Mouse (Mus musculus): Measurements from ENCODE around the gene Acaca.
"Not testable (repeated sequence)": the region's sequence is repeated elsewhere in the genome, so short reads cannot be mapped to it uniquely, and the experiment has no call there.

Gene Acaca

GRCm38 (mm10) chr11:84344522-84345236 lies 215.2 kb downstream of the Acaca start:
- DNase-seq, result no peak

DNA sequence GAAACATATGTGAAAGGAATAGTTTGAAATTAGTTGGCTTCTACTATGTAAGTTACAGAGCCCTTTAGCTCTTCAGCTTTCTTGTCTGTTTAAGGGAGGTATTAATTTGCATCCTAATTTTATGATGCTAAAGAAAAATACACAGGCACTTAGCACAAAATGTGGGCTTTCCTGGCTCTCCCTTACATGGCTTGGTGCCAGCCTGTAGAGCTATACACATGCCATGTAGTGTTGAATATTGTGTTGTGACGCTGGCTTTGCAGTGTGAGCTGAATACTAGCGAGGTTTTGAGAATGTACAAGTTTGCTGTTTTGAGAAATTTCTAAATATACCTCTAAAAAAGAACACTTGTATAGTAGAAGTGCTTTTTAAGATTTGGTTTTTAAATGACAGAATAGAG lies 218.3 kb downstream of the Acaca start:
- peak in 1 of 2 experiments; percentile 10 for DNase-seq

DNA sequence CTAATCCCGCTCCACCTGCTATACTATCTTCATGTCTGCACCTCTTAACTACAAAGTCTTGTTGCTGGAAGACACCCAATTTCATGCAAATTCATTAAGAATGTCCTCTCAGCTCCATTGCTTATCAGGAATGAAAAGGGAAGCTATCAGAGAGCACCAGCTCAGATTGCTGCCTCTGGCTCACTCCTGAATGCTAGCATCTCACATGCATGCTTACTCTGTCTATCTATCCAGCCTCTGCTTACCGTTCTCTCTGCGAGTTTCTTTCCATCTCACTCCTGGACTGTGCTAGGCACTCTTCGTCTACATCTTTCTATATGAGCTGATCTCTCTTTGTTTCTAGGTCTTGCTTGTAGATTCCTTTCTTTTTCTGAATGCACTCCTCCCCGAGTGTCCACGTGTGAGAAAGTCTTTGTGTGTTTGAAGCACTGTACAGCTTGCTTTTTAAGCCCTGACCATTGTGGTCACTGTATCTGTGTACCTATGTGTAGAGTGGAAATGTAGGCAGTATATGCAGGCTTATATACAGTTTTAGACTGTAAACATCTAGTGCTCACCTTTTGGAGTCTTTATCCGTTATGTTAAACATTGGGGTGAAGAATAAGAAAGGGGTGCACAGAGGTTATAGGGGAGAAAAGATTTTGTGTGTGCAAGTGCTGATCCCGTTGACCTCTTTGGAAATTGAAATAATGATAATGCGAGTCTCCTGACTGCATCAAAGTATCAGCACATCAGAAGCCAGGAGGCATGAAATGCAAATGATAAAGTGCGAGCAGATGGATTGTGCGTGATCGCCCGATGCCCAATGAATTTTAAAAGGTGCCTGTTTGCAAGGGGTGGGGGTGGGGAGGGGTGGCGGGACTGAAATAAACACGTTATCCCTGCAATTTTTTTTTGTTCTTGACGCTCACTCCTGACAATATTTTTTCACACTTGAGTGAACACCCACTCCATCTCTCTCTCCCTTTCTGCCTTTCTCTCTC lies 219.7 kb downstream of the Acaca start:
- no peak for DNase-seq

- no peak for DNase-seq
Measured at GRCm38 (mm10) chr11:84351150-84351549, 221.7 kb downstream of the Acaca start.

DNA sequence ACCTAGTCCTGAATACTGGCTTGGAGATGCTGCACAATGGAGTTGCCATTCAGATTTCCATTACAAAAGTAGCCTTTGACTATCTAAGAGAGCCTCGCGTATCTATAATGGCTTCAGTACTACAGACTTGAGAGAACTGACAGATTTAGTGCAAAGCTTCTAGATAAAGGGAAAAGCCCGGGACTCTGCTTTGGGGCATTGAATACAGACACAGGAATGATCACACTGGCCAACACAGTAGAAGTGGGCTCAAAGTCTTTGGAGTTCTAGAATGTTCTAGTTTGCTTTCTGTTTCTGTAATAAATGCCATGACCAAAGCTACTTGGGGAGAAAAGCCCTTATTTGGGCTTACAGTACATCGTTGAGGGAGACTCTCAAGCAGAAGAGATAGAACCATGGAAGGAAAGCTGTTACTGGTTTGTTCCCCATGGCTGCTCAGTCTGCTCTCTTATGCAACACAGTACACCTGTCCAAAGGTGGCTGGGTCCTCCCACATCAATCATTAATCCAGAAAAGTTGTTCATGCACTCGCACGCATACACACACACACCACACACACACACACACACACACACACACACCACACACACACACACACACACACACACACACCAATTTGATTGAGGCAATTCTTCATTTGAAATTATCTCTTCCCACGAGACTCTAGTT lies 223.7 kb downstream of the Acaca start:
- DNase-seq, result no peak

GRCm38 (mm10) chr11:84357304-84357703 lies 227.8 kb downstream of the Acaca start:
- no peak for DNase-seq

DNA sequence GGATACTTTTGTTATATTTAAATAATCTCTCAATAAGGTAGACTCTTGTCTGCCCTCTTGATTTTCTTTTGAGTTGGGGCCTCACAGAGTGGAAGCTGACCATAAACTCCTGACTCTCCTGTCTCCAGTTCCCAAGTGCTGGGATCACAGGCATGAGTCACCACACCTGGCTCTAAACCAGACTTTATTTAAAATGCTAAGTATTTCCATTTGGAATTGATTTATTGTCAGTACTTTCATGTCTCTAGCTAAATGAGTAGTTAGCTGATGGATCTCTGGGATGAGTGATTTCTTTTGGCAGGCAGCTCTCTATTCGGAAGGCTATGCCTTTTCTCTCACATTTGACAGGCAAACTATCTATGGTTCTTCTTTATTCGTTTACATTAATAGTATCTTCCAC lies 228.3 kb downstream of the Acaca start:
- DNase-seq, result no peak

- no peak for DNase-seq
Measured at GRCm38 (mm10) chr11:84361551-84361950, 232.1 kb downstream of the Acaca start.

DNA sequence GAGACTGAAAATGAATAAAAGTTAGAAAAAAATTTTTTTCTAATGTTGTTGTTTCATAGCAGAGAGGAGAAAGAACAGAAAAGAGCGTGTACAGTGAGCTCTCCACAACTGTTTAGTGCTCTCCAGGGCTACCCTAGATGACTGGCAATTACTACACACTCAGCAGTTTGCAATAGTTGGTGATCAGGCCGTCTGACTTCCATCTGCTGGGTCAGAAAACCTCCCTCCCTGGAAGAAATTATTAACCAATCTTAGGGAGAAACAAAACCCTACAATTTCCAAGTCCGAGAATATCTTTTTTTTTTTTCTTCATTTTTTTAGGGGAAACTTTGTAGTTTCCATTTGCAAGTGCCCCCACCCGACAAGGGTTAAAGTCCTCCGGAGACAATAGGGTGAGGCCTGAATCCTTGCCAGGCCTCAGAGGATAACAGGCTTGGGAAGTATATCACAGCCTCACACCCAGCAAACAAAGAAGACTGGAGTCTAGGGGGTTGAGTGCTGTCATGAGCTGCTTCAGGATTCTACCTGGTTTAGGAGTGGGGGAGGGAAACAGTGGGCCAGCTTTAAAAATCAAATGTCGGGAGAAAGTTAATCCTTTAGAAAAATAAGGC lies 233.3 kb downstream of the Acaca start:
- no peak for DNase-seq

DNA sequence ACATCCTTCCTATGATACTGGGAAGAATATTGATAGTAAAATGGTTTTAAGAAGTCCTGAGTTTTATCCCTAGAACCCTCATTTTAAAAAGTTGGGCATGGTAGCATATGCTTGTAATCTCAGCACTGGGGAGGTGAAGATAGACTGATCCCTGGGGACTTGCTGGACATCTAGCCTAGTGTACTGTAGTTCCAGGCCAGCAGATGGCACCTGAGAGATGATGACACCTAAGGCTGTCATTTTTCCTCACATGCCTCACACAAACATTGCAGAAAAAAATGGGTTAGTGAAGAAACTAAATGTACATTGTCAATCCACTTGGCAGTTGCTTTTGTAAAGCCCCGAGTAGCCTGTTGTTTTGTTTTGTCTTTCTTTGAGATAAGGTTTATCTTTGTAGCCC lies 235.8 kb downstream of the Acaca start:
- DNase-seq, result peak in 1 of 2 experiments; percentile 30

DNA sequence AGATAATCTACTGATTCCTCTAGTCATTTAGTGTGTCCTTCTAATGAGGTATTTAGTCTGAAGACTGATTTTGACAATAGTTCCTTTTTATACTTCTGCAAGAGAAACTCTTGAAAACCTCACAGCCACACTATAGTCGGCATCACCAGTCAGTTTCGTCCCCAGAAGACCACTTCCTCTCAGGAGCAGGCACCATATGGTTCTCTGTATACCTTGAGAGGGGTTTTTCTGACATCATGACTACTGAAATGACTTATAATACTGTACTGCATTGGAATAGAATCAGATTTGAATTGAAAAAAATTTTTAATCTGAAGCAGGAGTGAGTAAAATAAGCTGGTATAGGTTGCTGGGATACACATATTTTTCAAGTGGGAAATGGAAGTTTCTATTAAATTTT lies 239.4 kb downstream of the Acaca start:
- no peak for DNase-seq

- no peak for DNase-seq
Measured at GRCm38 (mm10) chr11:84373122-84373521, 243.7 kb downstream of the Acaca start.

GRCm38 (mm10) chr11:84375951-84376496 lies 246.6 kb downstream of the Acaca start:
- peak in 1 of 2 experiments; percentile 14 for DNase-seq

DNA sequence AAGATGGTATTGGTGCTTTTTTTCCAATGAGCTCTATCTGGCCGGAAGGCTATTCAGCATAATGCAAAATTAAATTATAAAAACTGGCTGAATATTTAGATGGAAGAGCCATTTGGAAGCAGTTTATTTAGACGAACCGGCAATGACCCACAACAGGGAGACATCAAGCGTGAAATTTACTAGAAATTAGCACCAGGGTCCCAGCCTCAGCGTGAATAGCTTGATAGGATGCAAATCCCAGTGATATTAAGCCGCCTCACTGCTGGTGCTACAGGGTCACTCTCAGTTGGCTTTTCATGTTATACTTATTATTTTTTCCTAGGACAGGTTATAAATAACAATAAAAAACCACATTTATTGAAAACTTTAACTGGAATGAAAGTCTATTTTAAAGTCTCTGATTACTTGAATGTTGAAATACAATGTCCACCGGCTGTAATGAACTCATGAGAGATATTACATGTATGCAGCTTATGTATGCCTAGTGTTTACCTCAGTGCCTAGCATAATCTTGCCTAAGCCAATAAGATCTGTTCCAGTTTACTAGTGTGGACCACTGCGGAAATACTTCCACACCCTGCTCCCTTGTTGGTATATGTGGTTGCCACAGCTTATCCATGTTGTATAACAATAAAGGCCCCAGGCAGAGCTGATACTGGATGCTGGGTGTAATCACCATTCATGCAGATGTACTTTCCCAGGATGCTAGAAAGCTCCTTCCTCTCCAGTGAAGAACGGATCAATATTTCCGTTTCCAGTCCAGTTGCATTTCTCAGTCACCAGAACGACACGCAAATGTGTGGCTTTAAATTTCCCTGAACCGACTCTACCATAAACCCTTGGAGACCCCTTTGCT lies 247.3 kb downstream of the Acaca start:
- peak in 1 of 2 experiments; percentile 21 for DNase-seq

DNA sequence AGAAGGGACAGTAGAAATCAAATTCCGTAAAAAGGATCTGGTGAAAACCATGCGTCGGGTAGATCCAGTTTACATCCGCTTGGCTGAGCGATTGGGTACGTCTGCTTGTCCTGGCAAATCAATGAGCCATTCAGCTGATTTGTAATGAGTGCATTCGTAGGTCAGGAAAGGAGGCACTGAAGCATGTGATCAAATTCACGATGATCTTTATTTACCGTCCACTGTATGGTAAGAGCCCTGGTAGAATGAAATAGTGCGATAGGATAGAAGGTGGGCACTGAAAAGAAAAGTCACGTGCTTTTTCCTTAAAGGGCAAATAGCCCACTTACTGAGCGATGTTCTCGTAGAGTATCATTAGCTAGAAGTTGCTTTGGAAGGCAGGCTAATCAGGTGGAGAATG lies 253.0 kb downstream of the Acaca start:
- no peak for DNase-seq

- DNase-seq, result no peak
Measured at GRCm38 (mm10) chr11:84383891-84384290, 254.4 kb downstream of the Acaca start.

GRCm38 (mm10) chr11:84389332-84389731 lies 259.9 kb downstream of the Acaca start:
- no peak for DNase-seq

DNA sequence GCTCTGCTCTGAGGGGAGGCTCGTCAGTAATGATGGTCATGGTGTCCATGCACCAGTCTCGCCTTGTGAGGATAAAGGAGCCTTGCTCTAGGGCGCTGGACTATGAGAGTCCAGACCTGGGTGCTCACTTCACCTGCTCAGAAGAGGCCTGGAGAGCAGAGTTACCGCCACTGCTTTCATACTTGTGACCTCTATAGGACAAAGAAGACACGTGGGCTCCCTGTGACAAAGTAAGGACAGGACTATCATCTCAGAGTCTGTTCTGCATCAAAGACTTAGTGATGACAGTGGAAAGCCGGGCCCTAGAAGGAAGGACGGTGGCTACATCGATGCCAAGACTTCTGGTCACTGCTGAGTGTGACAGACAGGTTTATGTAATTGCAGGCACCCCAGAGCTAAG lies 261.7 kb downstream of the Acaca start:
- DNase-seq, result no peak

- not testable (repeated sequence) for DNase-seq
Measured at GRCm38 (mm10) chr11:84392066-84392465, 262.6 kb downstream of the Acaca start.

DNA sequence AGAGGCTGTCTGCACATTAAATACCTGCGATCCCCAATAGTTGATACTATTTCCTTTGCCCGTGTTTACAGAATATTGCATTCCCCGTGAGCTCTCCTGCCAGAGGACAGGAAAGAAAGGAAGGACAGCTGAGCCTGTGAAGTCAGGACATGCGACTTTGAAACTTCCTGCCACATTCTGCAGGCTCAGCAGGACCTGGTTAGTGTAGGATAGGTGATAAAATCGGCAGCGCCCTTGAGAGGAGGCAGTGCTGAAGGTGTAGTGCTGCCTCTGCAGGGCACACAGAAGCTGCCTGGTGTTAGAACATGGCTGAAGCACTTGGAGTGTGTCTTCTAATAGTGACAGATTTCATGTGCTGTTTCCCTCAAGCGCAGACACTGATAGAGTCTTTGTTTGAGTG lies 264.1 kb downstream of the Acaca start:
- no peak for DNase-seq

DNA sequence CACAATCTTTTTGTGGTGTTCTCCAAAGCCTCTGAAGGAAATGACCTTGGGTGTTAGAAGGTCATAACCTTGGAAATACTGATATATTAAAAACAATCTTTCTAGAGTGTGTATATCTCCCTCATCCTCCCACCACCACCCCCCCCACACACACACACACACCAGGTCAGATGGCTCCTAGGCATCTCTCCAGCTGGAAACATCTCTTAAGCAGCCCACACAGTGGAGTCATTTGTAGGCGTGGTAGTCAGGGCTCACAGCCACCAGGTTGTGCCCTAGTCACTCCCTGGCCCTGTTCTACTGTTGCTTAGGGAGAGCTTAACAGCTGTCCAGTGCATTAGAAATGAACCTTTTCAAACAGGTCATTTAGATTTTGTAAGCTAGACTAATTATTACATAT lies 265.5 kb downstream of the Acaca start:
- no peak for DNase-seq

- peak in 1 of 2 experiments; percentile 21 for DNase-seq
Measured at GRCm38 (mm10) chr11:84406733-84407132, 277.3 kb downstream of the Acaca start.
